Mouse (Mus musculus) neural tube, embryonic 11.5 days (tissue): ENCODE results near the gene Nlrp6. TPM values are rescaled to one million over a fixed set of nuclear protein-coding genes. Genes with fewer than 3 reads are reported as not detected.
"Not testable (repeated sequence)": the region's sequence is repeated elsewhere in the genome, so short reads cannot be mapped to it uniquely, and the experiment has no call there.

Experiments
- ATAC-seq: fragments of 200-750 bp; cut with Nextera tagmentation; 2 replicates; pipeline ENCODE4 v1.8.0; 2017; ENCODE audit warnings: moderate number of reproducible peaks, mild to moderate bottlenecking, moderate TSS enrichment, moderate library complexity; ENCODE audit not compliant: insufficient read depth, low FRiP score, low TSS enrichment
- DNase-seq: peaks from one replicate; pipeline ENCODE4 v3.0.0-alpha.2; 2015; ENCODE audit warnings: low spot score
- H3K27ac ChIP-seq: fragments of 300-500 bp; sonication (generic); 2 replicates; pipeline ENCODE4 v1.5.1; 2014; ENCODE audit warnings: low read depth, mild to moderate bottlenecking, low read length
- H3K27me3 ChIP-seq: fragments of 300-500 bp; sonication (generic); 2 replicates; pipeline ENCODE4 v1.6.1; 2014; ENCODE audit warnings: mild to moderate bottlenecking, low read length, mixed read lengths; ENCODE audit not compliant: control insufficient read depth, insufficient read depth
- H3K36me3 ChIP-seq: fragments of 300-500 bp; sonication (generic); 2 replicates; pipeline ENCODE4 v1.6.1; 2014; ENCODE audit warnings: mild to moderate bottlenecking, low read length, moderate library complexity, mixed read lengths; ENCODE audit not compliant: control insufficient read depth, insufficient read depth
- H3K4me1 ChIP-seq: fragments of 300-500 bp; sonication (generic); 2 replicates; pipeline ENCODE4 v1.6.1; 2014; ENCODE audit warnings: low read length, mixed read lengths; ENCODE audit not compliant: control insufficient read depth, insufficient read depth
- H3K4me2 ChIP-seq: fragments of 300-500 bp; sonication (generic); 2 replicates; pipeline ENCODE4 v1.6.1; 2014; ENCODE audit warnings: low read depth, mild to moderate bottlenecking, moderate library complexity
- H3K4me3 ChIP-seq: fragments of 300-500 bp; sonication (generic); 2 replicates; pipeline ENCODE4 v1.5.1; 2014; ENCODE audit warnings: low read depth, low read length
- H3K9ac ChIP-seq: fragments of 300-500 bp; sonication (generic); 2 replicates; pipeline ENCODE4 v1.6.1; 2014; ENCODE audit warnings: mild to moderate bottlenecking, low read length
- H3K9me3 ChIP-seq: fragments of 300-500 bp; sonication (generic); 2 replicates; pipeline ENCODE4 v1.6.1; 2016; ENCODE audit warnings: low read length; ENCODE audit not compliant: control insufficient read depth
- WGBS: fragments of 180-500 bp; shearing (Covaris S2); extraction: QIAGEN DNeasy Blood & Tissue Kit; methylation state at CpG from one replicate; pipeline ENCODE4 v1.1.7; 2014; 5-methylcytosine and 5-hydroxymethylcytosine counted together
- polyA plus RNA-seq: library from polyadenylated mRNA; unstranded; fragments of >200 nt; fragmentation: Nextera tagmentation; extraction: Ambion mirVana; gene quantifications from 2 replicates; pipeline ENCODE4 v1.2.1, GENCODE M21; 2014

The Nlrp6 gene
- polyA plus RNA-seq, 1 experiment from 2014 or later, result 0.15 TPM

GRCm38 (mm10) chr7:140890636-140891035 is 30.1 kb upstream of the Nlrp6 start:
- not testable (repeated sequence) for H3K4me2 ChIP-seq, ATAC-seq, H3K4me1 ChIP-seq, H3K4me3 ChIP-seq, DNase-seq, H3K9me3 ChIP-seq, H3K9ac ChIP-seq, H3K27me3 ChIP-seq, H3K27ac ChIP-seq
- H3K36me3 ChIP-seq, result peaks cover 17% of the 10 kb centered on the region
- 95% methylated on average over 16 of the region's 16 CpGs for WGBS

GRCm38 (mm10) chr7:140894031-140894430 is 26.7 kb upstream of the Nlrp6 start:
- Histone ChIP-seq H3K4me3 (no peak overlapping the region), H3K9me3 (no peaks in the 10 kb centered on the region), H3K9ac (no peak overlapping the region), H3K27me3 (no peaks in the 10 kb centered on the region), H3K4me2 (no peak overlapping the region), H3K4me1 (no peaks in the 10 kb centered on the region), H3K36me3 (peaks cover 17% of the 10 kb centered on the region), H3K27ac (no peak overlapping the region)
- no peak for DNase-seq
- WGBS, result 92% methylated on average over 7 of the region's 7 CpGs
- ATAC-seq, result no peak

- Histone ChIP-seq H3K36me3 (peaks cover 14% of the 10 kb centered on the region), H3K27me3 (no peaks in the 10 kb centered on the region), H3K9me3 (no peaks in the 10 kb centered on the region), H3K27ac (no peak overlapping the region), H3K4me1 (no peaks in the 10 kb centered on the region), H3K9ac (no peak overlapping the region), H3K4me2 (no peak overlapping the region), H3K4me3 (no peak overlapping the region)
- WGBS, result 89% methylated on average over 3 of the region's 3 CpGs
- no peak for ATAC-seq
- no peak for DNase-seq
These were observed 26.1 kb upstream of the Nlrp6 start for GRCm38 (mm10) chr7:140894611-140895010.

GRCm38 (mm10) chr7:140897863-140898262 is 22.8 kb upstream of the Nlrp6 start:
- H3K9ac ChIP-seq, result no peak overlapping the region
- H3K9me3 ChIP-seq, result no peaks in the 10 kb centered on the region
- DNase-seq (no peak), ATAC-seq (no peak)
- H3K27me3 ChIP-seq, result no peaks in the 10 kb centered on the region
- WGBS, result 90% methylated on average over 7 of the region's 7 CpGs
- no peak overlapping the region for H3K4me3 ChIP-seq
- peaks cover 10% of the 10 kb centered on the region for H3K36me3 ChIP-seq
- no peaks in the 10 kb centered on the region for H3K4me1 ChIP-seq
- no peak overlapping the region for H3K27ac ChIP-seq
- H3K4me2 ChIP-seq, result no peak overlapping the region

- 85% methylated on average over 3 of the region's 3 CpGs for whole genome bisulfite sequencing
- Histone ChIP-seq H3K4me2 (no peak overlapping the region), H3K9me3 (no peaks in the 10 kb centered on the region), H3K27me3 (no peaks in the 10 kb centered on the region), H3K4me3 (no peak overlapping the region), H3K9ac (no peak overlapping the region), H3K27ac (no peak overlapping the region), H3K4me1 (no peaks in the 10 kb centered on the region), H3K36me3 (peaks cover 9% of the 10 kb centered on the region)
- DNase-seq (no peak), ATAC-seq (no peak)
These were observed 21.6 kb upstream of the Nlrp6 start for GRCm38 (mm10) chr7:140899121-140899520.

- no peak within 1 kb of the TSS for H3K4me2 ChIP-seq
- H3K27me3 ChIP-seq, result no peaks in the 10 kb centered on the region
- H3K9ac ChIP-seq, result no peak within 1 kb of the TSS; the same call in 1 of the 2 replicates
- no peak within 1 kb of the TSS for H3K4me3 ChIP-seq
- H3K9me3 ChIP-seq, result no peaks in the 10 kb centered on the region
- WGBS, result 82% methylated on average over 10 of the region's 10 CpGs
- ATAC-seq (no peak), DNase-seq (no peak)
- H3K27ac ChIP-seq, result no peak within 1 kb of the TSS
- H3K4me1 ChIP-seq, result no peaks in the 10 kb centered on the region
- peaks cover 6% of the 10 kb centered on the region for H3K36me3 ChIP-seq
These were observed 20.5 kb upstream of the Nlrp6 start, which contains the start of gene Cox8b for GRCm38 (mm10) chr7:140900220-140900619. TSS of gene Cox8b (minus strand) at chr7:140900446.

GRCm38 (mm10) chr7:140902036-140902875 is 18.4 kb upstream of the Nlrp6 start:
- Histone ChIP-seq H3K4me2 (no peak overlapping the region), H3K9me3 (no peaks in the 10 kb centered on the region), H3K4me1 (no peaks in the 10 kb centered on the region), H3K27ac (no peak overlapping the region), H3K4me3 (no peak overlapping the region), H3K27me3 (no peaks in the 10 kb centered on the region), H3K9ac (no peak overlapping the region), H3K36me3 (peaks cover 3% of the 10 kb centered on the region; the same call in 1 of the 2 replicates)
- WGBS, result 82% methylated on average over 15 of the region's 15 CpGs
- DNase-seq (no peak), ATAC-seq (no peak)

GRCm38 (mm10) chr7:140903212-140903611 is 17.5 kb upstream of the Nlrp6 start:
- Histone ChIP-seq H3K4me3 (no peak overlapping the region), H3K4me2 (no peak overlapping the region), H3K9me3 (no peaks in the 10 kb centered on the region), H3K27ac (no peak overlapping the region), H3K36me3 (no peaks in the 10 kb centered on the region), H3K4me1 (no peaks in the 10 kb centered on the region), H3K9ac (no peak overlapping the region), H3K27me3 (no peaks in the 10 kb centered on the region)
- no peak for ATAC-seq
- WGBS, result 26% methylated on average over 13 of the region's 13 CpGs
- peak; percentile 82 for DNase-seq

- Histone ChIP-seq H3K9ac (no peak overlapping the region), H3K36me3 (no peaks in the 10 kb centered on the region), H3K27me3 (no peaks in the 10 kb centered on the region), H3K27ac (no peak overlapping the region), H3K4me2 (no peak overlapping the region), H3K4me3 (no peak overlapping the region), H3K4me1 (no peaks in the 10 kb centered on the region), H3K9me3 (no peaks in the 10 kb centered on the region)
- no peak for ATAC-seq
- DNase-seq, result no peak
- WGBS, result 89% methylated on average over 2 of the region's 2 CpGs
These were observed 15.0 kb upstream of the Nlrp6 start for GRCm38 (mm10) chr7:140905642-140906081.
